Mouse (Mus musculus) ES-Bruce4 (cell line): ENCODE data around the gene Clns1a.

ENCODE experiments used
- CTCF ChIP-seq: IDR thresholded peaks from one replicate; pipeline ENCODE4 v1.8.1; 2011; ENCODE audit warnings: low read depth, low read length
- EP300 ChIP-seq: IDR thresholded peaks from 2 replicates; pipeline ENCODE4 v1.6.1; 2011; ENCODE audit warnings: low read depth, low read length; ENCODE audit not compliant: insufficient read depth
- POLR2A ChIP-seq: IDR thresholded peaks from one replicate; pipeline ENCODE4 v1.8.1; 2011; ENCODE audit warnings: low read length; ENCODE audit not compliant: insufficient read depth

- TF ChIP-seq CTCF: no peak
- no peak for TF ChIP-seq POLR2A
- TF ChIP-seq EP300: no peak
Measured at GRCm38 (mm10) chr7:97767841-97768240, 71.4 kb downstream of the Clns1a start.
